Mouse (Mus musculus) layer of hippocampus, adult 8-10 months (tissue): ENCODE measurements at regions not wholly inside any gene's neighbourhood (a gene's known extent, or its start where the extent isn't known, plus 50 kb on each side); places are given as distances from the start of the nearest gene placed in this dataset.
A peak's percentile ranks its signal among the peaks of the same experiment; 100 is the strongest.

Experiments used
- DNase-seq, 2 experiments: peaks; one replicate each; pipeline ENCODE4 v3.0.0; 2022; ENCODE audit warnings: low spot score in 2 of 2

DNA sequence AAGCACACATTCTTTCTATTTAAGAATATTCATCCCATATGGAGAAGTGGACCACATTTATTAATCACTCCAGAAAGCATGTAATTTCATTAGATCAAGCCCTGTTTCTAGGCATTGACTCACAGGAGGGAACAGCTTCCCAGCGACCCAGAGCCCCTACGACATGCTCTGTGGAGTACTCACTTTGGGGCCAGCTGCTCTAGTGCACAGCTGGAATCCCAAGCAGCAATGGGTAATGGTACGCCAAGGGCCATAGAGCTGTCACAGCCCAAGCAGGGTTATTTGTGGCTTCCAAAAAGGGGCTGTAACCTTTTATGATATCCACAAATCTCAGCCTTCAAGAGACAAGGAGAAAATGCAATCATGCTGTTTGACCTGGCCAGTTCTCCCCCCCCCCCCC, 706.4 kb downstream of the Dhx35 start:
- DNase-seq: no peak

DNA sequence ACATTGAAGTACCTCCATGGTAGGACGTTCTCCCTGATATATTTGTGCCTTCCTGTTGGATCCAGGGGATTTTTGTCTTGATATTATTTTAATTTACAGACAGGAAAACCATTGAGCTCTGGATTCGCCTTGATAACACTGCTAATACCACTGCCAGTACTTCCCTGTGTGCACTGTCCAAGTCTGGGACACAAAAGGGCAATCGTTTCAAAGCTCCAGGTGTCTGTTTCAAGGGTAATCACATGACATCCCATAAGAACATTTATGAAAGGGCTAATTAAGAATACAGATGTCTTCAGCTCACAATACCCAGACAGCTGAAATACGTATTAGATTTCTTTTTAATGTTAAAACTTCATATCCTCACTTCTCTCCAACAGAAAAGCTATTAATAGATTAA, 724.5 kb downstream of the Dhx35 start:
- DNase-seq: no peak

DNA sequence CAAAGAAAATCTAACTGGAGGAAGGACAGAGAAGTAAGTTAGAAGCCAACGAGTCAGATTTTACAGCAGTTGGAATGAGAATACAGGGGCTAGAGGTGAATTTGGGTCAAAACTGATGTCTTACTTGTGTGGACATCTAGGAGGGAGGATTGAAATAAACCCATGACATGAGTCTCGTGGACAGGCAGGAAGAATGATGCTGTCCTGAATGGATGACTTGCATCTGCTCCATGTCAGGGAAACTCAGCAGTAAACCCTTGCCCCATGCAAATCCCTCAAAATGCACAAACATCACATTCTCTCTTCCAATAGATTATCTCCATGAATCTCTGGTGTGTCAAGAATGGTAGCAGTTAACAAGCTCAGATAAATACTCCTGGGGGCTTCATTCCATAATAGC, 729.1 kb downstream of the Dhx35 start:
- no peak for DNase-seq

DNA sequence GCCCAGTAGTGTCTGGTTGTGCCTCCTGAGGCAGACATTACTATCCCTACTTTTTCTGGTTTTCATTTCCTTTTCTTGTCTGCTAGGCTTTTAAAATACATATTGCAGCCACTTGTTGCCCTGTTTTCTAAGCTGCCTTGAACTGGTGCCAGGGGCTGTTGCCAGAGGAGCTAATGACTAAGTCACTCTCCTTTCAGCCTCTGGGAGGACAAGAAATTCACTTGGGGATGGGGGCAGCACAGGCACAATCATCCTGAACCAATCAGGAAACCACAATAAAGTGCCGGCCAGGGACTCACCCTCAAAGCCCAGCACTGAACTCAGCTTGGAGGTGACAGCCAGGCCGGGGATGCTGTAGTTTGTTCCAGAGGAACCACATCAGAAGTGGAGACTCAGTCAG, 740.3 kb downstream of the Dhx35 start:
- peak; percentile 3 to 4 for DNase-seq

DNA sequence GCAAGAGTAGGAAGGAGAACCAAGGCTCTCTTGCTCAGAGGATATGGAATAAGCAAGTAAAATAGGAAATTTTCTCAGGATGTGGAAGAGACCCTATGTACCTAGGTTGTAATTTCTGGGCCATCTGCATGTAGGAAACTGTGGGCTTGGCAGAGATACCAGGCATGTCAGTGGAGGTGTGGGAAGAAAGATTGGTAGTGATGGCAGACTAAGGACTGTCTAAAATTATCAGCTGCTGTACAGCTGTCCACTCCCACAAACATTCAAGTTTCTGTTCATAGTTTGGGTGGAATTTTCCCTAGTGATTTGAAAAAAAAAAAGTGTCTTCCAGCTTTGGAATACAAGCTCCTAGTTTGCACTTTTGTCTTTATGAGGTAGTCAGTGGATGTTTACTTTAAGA, 744.7 kb downstream of the Dhx35 start:
- DNase-seq: peak in 1 of 2 experiments; percentile 8

DNA sequence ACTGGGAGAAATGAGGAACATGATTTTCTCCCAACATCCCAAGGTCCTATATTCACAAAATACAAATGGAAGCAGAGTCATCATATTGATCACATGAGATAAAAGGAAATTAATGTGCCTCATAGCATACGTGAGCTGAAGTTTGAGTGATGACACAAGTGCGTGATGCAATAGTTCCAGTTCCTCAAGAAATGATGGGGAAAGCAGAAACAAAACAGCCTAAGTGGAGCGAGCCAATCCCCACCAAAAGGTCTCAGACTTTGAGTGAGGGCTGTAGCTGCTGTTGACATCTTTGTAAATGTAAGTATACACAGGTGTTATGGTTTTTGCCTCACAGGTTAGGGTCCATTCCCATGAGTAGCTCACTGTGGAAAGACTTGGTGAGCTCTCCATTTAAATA, 763.0 kb downstream of the Dhx35 start:
- no peak for DNase-seq

DNA sequence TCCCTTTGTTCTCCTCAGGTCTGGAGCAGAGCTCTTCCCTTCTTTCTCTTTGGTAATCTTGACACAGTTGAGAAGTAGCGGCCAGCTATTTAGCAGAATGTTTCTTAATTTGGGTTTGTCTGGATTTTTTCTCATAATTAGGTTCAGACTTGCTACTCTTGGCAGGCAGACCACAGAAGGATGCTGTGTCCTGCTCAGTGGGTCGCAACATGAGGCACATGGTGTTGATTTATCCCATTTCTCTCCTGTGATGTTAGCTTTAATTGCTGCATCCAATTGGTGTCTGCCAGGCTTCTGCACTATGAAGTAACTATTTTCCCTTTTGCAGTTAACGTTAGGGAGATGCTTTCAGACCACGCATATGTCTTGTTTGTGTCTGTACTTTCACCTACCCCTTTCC, 768.7 kb downstream of the Gm826 start:
- no peak for DNase-seq

DNA sequence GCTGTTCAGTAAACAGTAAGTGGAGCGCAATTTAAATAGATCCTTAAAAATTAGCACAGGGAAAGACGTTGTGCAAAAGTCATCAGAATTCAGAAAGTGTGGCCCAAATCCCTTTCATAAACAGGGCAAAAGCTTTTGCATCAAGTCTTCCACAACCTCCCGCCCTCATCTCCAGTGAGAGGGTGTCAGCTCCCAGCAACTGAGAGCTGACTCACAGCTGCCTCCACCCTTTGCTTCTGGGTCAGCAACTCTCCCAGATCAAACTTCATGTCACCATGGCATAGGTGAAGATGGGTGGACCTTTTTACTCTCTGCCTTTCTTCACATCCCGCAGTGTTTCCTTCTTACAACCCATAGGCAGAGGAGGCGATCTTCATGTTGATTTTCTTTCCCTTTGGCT, 768.0 kb downstream of the Gm826 start:
- DNase-seq: no peak

DNA sequence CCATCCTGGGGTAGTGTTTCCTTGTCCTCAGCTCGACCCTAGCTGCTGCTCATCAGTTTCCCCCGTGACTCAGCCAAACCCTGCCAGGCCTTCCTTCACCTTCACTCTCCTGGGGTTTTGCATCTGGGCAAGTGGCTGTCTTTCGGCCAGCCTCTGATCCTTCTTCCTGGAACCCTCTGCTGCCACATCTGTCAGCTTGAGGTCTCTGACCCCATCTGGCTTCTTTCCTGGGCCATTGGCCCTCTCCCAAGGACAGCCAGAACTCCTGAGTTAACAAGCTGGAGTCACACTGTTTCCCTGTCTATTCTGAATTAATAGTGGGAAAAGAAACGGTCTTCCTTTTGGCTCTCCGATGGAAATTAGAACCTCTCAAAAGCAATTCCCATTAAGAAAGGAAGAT, 767.5 kb downstream of the Gm826 start:
- peak in 1 of 2 experiments; percentile 6 for DNase-seq

DNA sequence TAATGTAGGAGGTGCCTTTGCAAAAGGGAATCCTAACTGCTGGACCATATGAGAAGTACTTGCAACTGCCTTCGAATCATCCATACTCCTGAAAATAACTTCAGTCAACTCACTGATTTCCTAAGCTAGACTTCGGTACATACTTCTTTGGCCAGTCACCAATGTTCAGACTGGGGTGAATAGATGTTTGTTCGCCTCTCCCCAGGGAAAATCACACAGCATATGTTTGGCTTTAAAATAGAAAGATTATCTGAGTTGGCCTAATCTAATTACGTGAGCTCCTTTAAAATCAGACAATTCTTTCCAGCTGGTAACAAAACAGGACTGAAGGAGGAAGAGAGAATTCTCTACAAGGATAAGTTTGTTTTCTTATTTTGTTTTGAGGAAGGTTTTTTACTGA, 765.6 kb downstream of the Gm826 start:
- DNase-seq: no peak

DNA sequence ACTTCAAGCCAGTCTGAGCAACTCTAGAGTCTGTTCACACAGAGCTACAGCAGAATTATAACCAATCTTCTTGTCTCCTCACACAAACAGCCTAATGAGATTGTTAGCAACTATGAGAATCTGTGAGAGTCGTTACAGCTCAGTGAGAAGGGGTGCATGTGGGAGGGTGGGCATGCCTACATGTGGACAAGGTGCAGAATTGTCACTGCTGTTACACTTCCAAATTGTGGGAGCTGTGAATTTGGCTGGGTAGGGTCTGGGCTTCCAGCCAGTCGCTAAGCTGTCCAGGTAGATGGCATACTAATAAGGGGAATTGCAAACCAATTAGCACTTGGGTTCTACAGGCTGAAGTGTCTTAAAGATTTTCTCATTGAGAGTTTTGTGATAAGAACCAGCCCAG, 762.1 kb downstream of the Gm826 start:
- no peak for DNase-seq

DNA sequence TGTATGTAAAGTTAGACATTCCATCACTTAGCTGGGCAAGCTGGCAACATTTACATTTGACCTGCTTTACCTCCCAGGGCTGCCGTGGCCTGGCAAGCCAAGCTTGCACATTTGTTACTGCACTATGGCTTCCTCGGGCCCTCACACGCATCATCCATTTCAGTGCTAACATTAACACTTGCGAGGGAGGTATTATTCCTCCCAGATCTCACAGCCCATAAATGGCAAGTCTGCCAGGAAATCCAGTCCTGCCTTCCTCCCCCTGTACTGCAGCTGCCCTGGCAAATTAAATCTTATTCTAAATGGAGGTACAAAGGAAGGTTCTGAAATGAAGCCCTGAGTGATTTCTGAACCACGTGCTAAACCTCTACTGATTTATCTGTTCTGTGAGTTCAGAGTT, 758.7 kb downstream of the Gm826 start:
- no peak for DNase-seq

DNA sequence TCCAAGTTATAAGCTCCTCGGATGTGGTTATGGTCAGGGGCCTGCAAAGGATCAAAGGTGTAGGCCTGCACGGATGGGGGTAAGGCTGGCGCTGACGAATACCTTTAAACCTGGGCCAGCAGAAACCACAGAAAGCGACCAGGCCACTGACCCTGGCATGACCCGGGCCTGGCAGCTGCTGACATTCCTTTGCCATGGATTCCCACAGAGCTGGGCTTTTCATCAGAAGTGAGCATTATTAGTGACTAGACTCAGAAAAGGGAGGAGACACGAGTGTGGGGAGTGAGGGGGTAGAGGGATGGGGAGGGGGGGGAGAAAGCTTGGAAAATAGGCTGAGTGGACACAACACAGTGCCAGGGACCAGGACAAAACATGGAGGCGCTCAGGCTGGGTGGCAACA, 750.9 kb downstream of the Gm826 start:
- DNase-seq: no peak

DNA sequence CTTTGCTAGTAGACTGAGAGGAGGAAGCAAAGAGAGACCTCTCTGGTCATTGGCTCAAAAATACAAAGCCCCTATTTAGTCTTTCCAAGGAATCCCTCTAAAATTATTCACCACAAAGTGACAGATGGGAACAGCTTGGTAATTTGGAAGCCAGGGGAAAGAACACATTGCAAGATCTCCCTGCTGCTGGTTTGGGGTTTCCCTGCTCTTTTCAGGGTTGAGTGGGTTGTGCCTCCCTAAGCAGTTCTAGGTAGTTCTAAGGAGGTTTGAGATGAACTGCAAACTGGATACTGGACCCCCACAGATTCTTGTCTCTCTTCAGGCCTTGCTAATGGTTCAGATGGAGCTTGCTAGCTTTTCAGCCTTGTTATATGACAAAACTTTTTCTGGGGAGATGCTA, 749.3 kb downstream of the Gm826 start:
- DNase-seq: peak; percentile 5 to 25

DNA sequence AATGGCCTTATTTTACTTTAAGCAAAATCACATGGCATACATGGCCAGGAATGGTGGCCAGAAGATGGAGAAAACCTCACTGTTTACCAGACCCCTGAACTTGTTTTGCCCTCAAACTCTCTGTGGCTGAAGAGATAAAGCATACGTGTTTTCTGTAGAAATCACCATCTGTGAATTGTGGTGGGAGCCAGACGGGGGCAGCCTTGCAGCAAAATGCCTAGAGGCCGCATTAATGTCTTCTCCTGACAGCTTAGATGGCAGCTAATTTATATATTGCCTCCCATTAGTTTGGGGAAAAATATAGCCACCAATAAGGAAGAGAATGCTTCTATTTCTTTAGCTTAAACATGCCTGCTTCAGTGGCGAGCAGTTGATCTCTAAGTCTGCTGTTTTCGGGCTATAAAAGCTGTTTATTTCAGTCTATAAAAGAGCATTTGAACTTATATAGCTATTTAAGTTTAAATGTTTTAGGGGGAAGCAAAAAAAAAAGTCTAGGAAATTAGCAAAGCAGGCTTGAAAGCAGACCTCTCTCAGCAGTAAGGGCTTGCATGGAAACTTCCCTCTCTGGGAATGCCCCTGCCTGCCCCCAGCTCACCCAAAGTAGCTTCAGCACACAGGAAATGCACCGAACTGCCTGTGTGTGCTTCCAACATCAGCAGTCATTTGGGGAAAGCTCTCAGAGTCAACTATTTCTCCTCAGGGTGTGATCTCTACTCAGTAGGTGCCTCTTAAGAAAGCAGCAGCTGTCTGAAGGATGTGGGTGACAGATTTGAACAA, 747.1 kb downstream of the Gm826 start:
- peak in 1 of 2 experiments; percentile 9 for DNase-seq

DNA sequence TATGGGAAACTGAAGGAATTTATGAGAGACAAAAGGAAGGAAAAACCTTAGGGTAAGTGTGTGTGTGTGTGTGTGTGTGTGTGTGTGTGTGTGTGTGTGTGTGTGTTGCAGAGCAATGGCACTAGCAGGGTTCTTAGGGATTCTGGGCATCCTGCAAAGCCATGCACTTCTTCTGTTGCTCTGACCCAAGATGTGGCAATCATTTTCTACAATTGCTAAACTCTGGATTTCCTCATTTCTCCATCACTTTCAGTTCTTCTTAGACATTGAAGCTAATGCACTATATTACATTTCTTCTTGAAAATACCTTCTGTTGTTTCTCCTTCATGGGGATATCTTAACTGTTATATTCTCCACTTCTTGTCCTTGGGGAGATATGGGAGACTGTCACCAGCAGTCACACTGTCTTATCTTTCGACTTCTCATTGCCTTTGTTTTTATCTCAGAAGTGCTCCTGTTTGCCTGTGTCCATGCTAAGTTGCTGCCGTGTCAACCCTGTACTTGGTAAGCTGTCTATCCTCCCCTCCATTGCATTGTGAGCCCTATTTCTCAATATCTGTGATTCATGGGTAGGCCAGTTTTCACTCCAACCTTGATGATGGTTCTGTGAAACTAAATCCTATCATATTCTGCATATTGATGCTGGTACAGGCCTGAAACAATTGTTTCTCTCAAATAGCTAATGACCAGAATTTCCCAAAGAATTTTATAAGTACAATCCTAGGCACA, 742.4 kb downstream of the Gm826 start:
- no peak for DNase-seq

DNA sequence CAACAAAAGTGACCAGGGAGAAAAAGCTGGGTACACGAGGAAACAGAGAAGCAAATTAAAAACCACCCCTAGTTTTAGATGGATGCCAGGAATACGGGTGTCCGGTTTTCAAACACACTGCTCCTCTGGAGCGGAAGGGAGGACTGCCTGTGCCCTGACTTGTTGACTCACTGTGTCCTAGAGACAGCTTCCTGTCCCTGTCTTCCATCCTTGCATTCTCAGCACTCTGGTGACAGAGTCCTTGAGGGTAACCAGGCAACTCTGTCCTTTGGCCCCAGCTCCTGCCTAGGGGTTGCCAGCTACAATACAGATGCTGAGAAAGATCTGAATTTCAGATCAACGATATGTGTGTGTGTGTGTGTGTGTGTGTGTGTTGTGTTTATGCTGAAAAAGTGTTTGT, 741.1 kb downstream of the Gm826 start:
- no peak for DNase-seq

DNA sequence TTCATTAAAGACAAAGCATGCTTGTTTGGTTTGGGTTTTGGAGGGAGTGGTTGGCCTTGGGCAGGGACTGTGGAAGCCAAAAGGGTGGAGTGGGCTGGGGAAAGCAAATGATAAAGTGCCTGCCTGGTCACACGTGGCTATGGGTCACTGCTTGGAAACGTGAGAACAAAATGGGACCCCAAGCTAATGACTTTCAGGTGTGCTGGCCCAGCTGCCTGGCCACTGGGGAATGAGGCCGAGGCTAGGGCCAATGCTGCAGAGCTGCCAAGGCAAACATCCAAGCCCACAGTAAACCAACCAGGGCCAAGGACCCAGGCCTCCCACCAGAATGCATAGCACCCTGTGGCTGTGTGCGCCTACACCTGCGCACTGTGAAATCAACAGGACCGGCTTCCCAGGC, 737.7 kb downstream of the Gm826 start:
- no peak for DNase-seq

DNA sequence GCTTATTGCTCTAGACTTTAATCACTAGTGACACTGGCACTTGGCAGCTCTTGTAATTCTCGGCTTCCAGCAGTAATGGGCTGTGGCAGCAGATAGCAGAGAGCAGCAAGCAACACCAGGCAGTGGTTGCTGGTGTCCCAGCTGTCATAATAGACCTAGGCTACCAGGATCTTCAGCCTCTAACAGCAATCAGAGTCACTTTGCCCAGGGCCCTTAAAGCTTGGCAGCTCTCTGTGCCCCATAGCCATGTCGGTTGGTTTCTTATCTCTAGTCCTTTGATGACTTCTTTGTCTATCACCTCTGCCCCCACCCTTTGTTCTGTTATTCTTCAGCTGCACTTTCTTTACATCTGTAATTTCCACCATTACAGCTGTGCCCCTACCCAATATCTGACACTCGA, 735.9 kb downstream of the Gm826 start:
- DNase-seq: no peak

DNA sequence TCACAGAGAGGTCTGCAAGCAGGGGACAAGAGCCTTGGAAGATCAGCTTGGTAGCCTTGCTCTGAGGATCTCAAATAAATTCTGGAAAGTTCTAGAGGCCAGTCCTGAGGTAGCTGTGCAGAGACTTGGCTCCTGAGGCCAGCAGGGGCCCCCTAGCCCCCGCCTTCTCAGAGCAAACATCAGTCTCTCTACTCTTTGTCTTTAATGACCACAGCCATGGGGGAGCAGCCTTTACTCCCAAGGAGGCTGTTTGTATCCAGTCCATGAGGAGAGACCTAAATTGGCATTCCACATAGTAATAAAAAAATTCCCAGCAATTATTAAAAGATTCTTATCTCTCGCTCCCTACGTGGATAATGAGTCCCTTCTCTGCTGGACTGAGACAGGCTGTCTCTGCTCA, 726.8 kb downstream of the Gm826 start:
- DNase-seq: no peak

DNA sequence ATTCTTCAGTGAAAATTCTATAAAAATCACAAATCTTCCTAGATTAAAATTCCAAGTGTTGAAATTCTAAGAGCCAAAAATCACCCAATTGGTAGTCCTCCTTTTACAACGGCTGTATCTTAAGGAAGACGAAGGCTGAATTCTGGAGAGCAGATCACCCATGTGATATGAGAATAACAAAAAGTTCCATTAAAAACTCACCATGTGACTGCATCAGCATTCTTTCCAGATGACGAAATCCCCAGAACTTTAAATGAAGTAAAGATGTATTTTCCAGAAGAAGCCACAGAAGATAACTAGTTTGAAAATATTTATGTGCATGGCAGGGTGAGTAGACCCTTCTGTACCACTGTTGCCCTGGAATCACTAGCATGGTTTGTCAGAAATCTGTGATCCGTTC, 723.5 kb downstream of the Gm826 start:
- DNase-seq: no peak

DNA sequence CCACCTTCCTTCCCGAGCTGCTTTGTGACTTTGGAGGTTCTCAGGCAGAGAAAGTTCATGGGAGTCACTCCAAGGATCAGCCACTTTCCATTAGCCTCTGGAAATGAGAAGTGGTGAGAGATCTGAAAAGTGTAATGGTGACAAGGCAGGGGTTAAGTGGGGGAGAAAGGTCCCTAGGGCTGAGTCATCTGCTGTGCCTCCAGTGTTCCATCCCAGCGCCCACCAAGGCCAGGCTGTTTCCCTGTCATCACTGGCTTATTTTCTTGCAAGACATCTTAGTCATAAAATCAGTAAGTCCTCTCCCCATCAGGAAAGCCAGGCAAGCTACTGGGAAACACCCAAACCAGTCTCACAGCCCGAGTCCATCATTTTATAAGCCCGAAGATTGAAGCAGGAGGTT, 717.3 kb downstream of the Gm826 start:
- DNase-seq: no peak

DNA sequence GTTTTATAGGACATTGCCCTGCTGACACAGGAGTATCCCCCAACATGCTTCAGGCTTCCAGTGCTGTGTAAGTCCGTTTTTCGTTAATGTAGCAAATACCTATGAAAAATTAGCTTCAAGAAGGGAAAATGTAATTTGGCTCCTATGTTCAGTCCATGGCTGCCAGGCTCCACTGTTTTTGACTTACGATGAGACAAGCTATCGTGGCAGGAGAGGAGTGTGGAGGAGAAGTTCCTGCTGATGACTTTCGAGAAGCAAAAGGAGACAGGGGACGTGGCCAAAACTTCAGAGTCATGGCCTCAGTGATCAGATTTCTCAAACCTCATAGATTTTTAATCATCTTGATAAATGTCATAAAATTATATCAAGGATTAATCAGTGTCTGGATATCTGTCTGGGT, 712.7 kb downstream of the Gm826 start:
- DNase-seq: no peak
